Mouse (Mus musculus): ENCODE measurements around the gene Atp6v0c.
"Not testable (repeated sequence)": the region's sequence is repeated elsewhere in the genome, so short reads cannot be mapped to it uniquely, and the experiment has no call there.

The Atp6v0c gene

GRCm38 (mm10) chr17:24157121-24157520 lies 12.4 kb downstream of the Atp6v0c start:
- no peak for DNase-seq (ENCODE audit: low spot score)

GRCm38 (mm10) chr17:24156394-24156793 lies 13.1 kb downstream of the Atp6v0c start:
- no peak for DNase-seq (ENCODE audit: low spot score)

DNA sequence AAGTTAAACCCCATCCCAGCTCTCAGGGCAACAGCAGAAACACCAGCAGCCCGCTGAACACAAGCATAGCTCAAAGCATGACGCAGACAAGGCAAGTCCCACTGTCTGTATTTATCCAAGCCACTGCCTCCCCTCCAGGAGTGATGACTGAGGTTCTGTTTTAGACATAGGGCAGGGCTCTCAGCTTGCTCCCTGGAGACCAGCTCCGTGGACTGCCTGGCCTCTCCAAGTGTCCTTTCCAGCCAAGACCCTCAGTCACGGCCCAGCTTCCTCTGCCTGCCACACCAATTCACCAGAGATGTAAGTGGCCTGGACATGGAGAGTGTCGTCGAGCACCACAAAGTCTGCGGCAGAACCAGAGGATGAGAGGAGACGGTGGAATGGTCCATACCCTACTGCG lies 13.8 kb downstream of the Atp6v0c start:
- DNase-seq (ENCODE audit: low spot score), result no peak

DNA sequence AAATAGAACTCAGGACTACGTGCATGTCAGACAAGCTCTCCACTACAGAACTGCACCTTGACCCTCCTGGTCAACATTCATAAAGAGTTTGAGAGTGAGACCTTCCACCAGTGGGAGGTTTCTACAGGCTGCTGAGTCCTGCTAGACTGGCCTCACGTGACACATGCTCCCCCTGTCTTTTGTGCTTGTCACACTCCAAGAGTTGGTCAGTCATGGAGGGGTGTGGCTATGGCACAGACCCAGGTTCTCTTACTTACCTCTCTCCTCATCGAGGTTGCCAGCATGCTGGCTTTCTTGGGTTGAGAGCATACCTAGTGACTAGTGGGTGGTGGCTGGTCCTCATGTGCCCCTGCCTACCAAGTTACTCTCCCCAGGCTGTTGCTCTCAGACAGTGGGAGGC lies 15.0 kb downstream of the Atp6v0c start:
- DNase-seq (ENCODE audit: low spot score), result no peak

DNA sequence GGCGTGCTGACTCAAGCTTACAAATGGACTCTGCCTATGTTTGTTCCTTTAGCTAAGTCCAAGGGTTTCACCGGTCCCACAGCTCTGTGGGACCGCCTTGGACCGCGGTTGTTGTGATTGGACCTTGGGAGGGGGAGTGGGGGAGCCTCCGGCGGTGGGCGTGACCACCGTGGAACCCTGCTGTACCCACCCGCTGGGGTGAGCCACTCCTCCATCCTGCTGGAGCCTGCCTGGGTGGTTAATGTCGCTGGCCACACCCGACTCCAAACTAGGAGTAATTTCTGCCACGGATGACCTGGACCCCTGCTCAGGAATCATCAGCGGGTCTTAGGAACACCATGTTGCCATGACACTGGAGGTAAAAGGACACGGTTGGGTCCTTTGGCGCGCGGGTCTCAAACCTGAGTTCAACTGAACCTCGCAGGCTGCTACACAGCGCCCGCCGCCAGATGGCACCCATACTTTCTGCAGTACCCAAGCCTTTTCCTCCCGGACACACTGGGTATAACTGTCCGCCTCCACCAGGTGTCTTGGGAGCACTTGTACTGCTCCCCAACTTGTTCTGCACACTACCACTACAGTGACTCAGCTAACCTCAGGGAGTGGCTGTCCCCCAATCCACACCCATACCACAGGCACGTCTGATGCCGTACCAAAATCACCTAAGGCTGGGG lies 17.5 kb downstream of the Atp6v0c start:
- DNase-seq (ENCODE audit: low spot score), result peak; percentile 90

- DNase-seq (ENCODE audit: low spot score), result no peak
Measured at GRCm38 (mm10) chr17:24151382-24151781, 18.1 kb downstream of the Atp6v0c start.

DNA sequence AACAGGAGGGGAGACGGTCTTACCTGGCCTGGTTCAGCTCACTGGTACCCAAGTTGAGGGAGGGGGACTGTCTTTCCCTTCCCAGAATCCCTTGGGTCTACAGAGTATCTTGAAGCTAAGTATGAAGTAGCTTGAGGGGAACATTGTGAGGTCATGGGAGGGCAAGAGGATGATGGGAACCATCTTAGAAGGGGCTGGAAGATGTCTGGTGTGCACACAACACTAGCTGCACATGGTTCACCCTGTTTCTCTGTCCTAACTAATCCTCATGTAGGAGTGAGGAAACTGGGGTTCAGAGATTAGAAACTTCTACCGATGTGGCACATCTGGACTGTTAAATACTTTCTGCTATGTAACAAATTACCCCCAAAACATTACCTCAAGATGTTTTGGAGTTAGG lies 18.7 kb downstream of the Atp6v0c start, which contains the start of gene Pdpk1:
Gene Pdpk1 (minus strand): TSS at position 101 of the 400 bp plus-strand sequence.
- DNase-seq (ENCODE audit: low spot score), result no peak

GRCm38 (mm10) chr17:24149421-24149820 lies 20.1 kb downstream of the Atp6v0c start:
- no peak for DNase-seq (ENCODE audit: low spot score)

DNA sequence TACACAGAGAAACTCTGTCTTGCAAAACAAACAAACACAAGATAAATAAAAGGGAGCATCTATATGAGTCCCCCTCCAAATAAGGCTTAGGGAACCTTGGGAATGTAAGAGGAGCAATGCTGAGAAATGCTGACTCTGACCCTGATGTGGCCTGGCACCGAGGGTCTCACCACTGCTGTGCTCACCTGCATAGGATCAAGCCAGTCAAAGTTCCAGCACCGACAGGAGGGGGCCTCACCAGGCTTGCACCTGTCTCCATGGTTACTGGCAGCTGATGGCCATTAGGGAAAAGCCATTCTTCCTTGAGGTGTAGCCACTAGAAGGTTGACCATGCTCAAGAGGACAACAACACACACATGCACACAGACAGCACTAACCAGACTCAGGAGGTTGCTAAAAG lies 26.6 kb downstream of the Atp6v0c start:
- no peak for DNase-seq (ENCODE audit: low spot score)

DNA sequence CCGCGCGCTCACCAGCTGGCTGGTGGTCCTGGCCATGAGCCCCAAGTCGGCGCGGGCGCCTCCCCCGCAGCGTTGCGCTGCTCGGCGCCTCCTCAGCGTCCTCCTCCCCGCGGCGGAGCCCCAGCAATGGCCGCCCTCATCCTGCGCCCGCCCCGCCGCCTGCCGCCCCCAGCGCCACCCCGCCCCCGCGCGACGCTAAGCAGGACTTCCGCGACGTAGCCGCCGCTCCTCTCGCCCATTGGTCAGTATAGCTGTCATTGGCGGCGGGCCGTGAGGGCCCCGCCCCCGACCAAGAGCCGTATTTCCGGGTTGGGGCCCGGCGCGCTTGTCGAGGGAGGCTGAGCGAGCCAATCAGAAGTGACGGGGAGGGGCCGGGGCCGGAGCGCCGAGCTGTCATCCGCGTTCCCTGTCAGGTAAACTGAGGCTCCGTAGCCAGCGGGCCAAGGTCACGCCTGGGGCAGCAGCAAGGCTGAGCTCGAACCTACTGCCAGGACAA lies 28.0 kb downstream of the Atp6v0c start:
- peak; percentile 96 for DNase-seq (ENCODE audit: low spot score)

DNA sequence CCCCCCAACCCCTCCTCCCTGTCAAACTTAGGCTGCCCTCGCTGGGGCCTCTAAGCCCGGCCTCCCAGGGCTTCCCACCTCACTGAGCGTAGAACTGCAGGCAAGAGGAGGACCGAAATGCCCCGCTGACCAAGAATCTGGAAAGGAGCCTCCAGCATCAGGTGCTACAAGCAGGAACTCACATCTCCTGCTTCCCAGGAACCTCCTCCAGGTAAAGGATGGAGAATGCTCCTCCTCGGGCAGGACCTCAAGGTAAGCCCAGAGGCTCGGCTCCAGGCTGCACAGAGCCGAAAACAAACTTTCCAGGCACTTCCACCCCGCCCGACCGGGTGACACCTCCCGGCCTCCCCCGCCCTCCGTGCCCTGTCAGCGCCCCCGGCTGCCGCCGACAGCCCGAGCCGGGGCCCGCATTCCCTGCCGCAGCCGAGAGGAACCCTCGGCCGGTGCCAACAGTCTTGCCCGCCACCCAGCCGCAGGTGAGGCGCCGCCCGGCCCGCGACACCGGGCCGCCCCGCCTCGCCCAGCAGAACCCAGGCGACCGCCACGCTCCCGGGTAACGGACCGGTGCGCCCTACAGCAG lies 28.6 kb downstream of the Atp6v0c start:
- peak; percentile 42 for DNase-seq (ENCODE audit: low spot score)

DNA sequence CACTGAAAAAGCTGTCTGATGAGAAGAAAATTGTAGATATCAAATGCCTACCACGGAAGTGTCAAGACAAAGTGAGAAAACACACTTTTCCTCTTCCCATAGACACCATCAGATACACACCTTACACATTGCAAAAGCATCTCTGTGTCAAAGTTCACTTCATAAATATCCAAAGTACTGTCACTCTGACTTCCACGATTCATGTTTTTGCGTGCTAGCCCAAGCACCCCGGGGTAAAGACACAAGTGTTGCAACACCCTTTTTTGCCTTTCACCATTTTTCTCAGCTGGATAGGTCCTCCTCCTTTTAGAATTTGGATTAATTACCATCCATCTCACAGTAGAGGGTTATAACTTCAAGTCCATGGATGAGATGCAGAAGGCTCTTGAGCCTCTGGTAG lies 29.5 kb downstream of the Atp6v0c start:
- DNase-seq (ENCODE audit: low spot score), result no peak

- DNase-seq (ENCODE audit: low spot score), result no peak
Measured at GRCm38 (mm10) chr17:24139256-24139655, 30.2 kb downstream of the Atp6v0c start.

DNA sequence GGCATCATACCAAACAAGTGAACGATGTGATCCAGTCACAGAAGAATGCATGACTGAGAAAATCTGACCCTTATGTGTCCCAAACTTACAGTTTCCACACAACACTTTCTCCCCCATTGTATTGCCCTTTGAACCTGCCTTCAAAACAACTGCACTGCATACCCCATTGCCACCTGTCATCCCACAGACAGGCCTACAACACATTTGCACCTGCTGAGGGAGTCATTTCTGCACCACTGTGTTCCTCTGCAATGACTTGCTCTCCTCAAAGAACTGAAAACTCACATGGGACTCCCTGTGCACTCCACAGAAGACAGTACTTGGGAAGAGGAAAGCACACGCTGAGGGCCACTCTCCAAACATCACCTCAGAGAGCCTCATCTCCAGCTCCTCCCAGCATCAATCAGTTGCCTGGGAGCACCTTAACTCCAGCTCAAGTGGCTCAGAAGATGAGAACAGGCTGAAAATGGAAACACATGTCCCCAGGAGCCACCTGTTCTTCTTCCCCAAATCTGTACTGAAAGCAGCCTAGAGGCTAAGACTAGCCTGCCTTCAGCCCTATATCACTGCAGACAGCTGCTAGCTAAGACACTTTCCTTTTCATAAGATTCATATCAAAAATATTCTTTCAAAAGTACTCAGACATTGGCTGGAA lies 32.1 kb downstream of the Atp6v0c start:
- DNase-seq (ENCODE audit: low spot score), result no peak

- DNase-seq (ENCODE audit: low spot score), result peak; percentile 42
Measured at GRCm38 (mm10) chr17:24134062-24134461, 35.4 kb downstream of the Atp6v0c start.

DNA sequence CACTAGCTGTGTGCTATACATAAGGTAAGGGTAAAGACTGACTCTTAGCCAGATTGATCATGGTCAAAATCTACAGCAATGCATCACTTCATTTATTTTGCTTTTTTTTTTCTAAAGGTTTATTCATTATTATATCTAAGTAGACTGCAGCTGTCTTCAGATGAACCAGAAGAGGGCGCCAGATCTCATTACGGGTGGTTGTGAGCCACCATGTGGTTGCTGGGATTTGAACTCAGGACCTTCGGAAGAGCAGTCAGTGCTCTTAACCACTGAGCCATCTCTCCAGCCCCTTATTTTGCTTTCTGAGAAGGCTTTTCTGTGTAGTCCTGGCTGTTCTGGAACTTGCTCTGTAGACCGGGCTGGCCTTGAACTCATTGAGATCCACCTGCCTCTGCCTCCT lies 36.6 kb downstream of the Atp6v0c start:
- DNase-seq (ENCODE audit: low spot score), result not testable (repeated sequence)

DNA sequence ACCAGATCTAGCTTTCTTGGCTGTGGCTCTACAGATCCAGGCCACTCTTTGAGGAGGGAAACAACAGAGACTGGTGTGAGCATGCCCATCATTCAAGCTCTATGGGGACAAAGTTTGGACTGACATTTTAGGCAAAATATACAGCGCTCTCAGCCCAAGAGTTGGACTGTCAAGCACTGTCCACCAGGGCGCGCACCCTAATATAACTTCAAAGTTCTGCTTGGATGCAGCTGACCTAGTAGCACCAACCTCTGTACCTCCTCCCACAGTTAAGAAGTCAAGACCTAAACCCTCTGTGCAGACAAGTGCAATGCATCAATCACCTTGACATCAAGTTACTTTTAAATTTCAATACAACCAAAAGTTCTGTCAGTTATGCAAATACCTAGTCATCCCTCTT lies 37.9 kb downstream of the Atp6v0c start:
- DNase-seq (ENCODE audit: low spot score), result no peak

- not testable (repeated sequence) for DNase-seq (ENCODE audit: low spot score)
Measured at GRCm38 (mm10) chr17:24129246-24129645, 40.3 kb downstream of the Atp6v0c start.

GRCm38 (mm10) chr17:24127592-24127991 lies 41.9 kb downstream of the Atp6v0c start:
- DNase-seq (ENCODE audit: low spot score), result no peak

- no peak for DNase-seq (ENCODE audit: low spot score)
Measured at GRCm38 (mm10) chr17:24126801-24127200, 42.7 kb downstream of the Atp6v0c start.

GRCm38 (mm10) chr17:24119446-24119845 lies 50.1 kb downstream of the Atp6v0c start:
- no peak for DNase-seq (ENCODE audit: low spot score)
